Mouse (Mus musculus) kidney, adult 2 months (tissue): Measurements from ENCODE around the gene Pou6f1. TPM values are rescaled to one million over a fixed set of nuclear protein-coding genes. Genes with fewer than 3 reads are reported as not detected.

Source experiments
- DNase-seq: peaks from one replicate; pipeline ENCODE4 v3.0.0; 2021
- H3K27ac ChIP-seq: fragments of 200-500 bp; 2 replicates; pipeline ENCODE4 v1.5.1; 2012; ENCODE audit warnings: low read depth, low read length, control low read depth, inconsistent platforms; ENCODE audit not compliant: insufficient read depth
- H3K27me3 ChIP-seq: fragments of 200-500 bp; replicated peaks from 2 replicates; pipeline ENCODE4 v1.6.1; 2012; ENCODE audit warnings: mild to moderate bottlenecking, moderate library complexity, low read length, inconsistent platforms; ENCODE audit not compliant: control insufficient read depth, insufficient read depth
- H3K36me3 ChIP-seq: fragments of 200-500 bp; 2 replicates; pipeline ENCODE4 v1.6.1; 2012; ENCODE audit warnings: mild to moderate bottlenecking, moderate library complexity, low read length, inconsistent platforms; ENCODE audit not compliant: control insufficient read depth, insufficient read depth
- H3K4me1 ChIP-seq: fragments of 200-500 bp; 2 replicates; pipeline ENCODE4 v1.6.1; 2011; ENCODE audit warnings: low read length; ENCODE audit not compliant: control insufficient read depth, insufficient read depth
- H3K4me3 ChIP-seq: fragments of 200-500 bp; 2 replicates; pipeline ENCODE4 v1.5.1; 2011; ENCODE audit warnings: mild to moderate bottlenecking, low read depth, low read length, control low read depth; ENCODE audit not compliant: insufficient read depth
- CTCF ChIP-seq: fragments of 200-500 bp; conservative IDR thresholded peaks from 2 replicates; pipeline ENCODE4 v1.5.1; 2011; ENCODE audit warnings: low read depth, mild to moderate bottlenecking, control low read depth, low read length, moderate library complexity, mixed read lengths; ENCODE audit not compliant: insufficient read depth, insufficient read length
- POLR2A ChIP-seq: fragments of 200-500 bp; IDR thresholded peaks from one replicate; pipeline ENCODE4 v1.6.1; 2011; ENCODE audit warnings: low read depth, low read length, control low read depth
- WGBS: fragments of 180-500 bp; shearing (Covaris S2); methylation state at CpG from one replicate; pipeline ENCODE4 v1.1.7; 2018; 5-methylcytosine and 5-hydroxymethylcytosine counted together
- polyA plus RNA-seq: library from polyadenylated mRNA; depleted of rRNA; stranded (reverse); fragments of >200 nt; gene quantifications from 2 replicates; pipeline ENCODE4 v1.2.3, GENCODE M21; 2012

The Pou6f1 gene
- polyA plus RNA-seq, 1 experiment, result 28.5 TPM

DNA sequence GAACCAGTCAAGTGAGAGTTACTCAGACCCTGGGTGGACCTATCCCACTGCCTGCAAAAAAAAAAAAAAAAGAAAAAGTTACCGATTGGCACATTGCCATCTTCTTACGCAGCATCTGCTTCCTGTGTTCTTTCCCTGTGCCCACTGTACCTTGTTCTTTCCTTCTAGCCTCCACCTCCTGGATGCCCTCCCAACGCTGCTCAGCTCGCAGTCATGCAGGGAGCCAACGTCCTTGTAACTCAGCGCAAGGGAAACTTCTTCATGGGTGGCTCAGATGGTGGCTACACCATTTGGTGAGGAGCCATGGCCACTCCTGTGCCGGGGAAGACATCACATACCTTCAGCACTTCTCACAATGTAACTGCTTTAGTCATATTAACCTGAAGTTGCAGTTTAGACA, 19.4 kb upstream of the Pou6f1 start:
- WGBS, result 40% methylated on average over 7 of the region's 7 CpGs
- Histone ChIP-seq H3K36me3 (peaks cover 9% of the 10 kb centered on the region), H3K27ac (no peak overlapping the region), H3K4me1 (peaks cover 7% of the 10 kb centered on the region; the same call in 1 of the 2 replicates), H3K4me3 (no peak overlapping the region), H3K27me3 (no peaks in the 10 kb centered on the region)
- TF ChIP-seq POLR2A (no peak), CTCF (no peak)
- no peak for DNase-seq

- Histone ChIP-seq H3K36me3 (peaks cover 9% of the 10 kb centered on the region), H3K27ac (peak overlapping the region; percentile 87), H3K4me3 (peak overlapping the region; percentile 77), H3K4me1 (peaks cover 13% of the 10 kb centered on the region; the same call in 1 of the 2 replicates), H3K27me3 (no peaks in the 10 kb centered on the region)
- under 1% methylated on average over 19 of the region's 19 CpGs for WGBS
- TF ChIP-seq POLR2A, result no peak
- no peak for TF ChIP-seq CTCF
- DNase-seq, result no peak
These were observed 16.4 kb upstream of the Pou6f1 start for GRCm38 (mm10) chr15:100616221-100616620.

DNA sequence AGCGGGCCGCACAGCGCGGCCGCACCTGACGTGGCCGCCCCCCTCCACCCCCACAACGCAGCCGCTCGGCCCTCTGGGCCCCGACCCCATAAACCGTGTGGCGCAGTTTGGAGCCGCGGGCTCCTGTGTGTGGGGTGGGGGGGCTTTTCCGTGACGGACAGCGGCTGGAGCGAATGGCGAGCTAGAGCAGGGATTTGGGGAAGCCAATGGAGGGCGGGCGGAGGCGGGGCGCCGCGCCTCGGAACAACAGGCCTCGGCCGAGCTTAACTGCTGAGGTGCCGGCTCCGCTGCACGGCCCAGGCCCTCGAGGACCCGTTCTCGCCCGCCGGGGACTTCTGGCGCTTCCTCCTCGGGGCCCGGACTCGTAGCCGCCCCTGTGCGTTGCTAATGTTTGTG, 16.0 kb upstream of the Pou6f1 start:
- Histone ChIP-seq H3K4me1 (peaks cover 13% of the 10 kb centered on the region; the same call in 1 of the 2 replicates), H3K27ac (peak overlapping the region; percentile 87), H3K27me3 (no peaks in the 10 kb centered on the region), H3K4me3 (peak overlapping the region; percentile 77), H3K36me3 (peaks cover 9% of the 10 kb centered on the region)
- WGBS, result under 1% methylated on average over 41 of the region's 43 CpGs
- TF ChIP-seq POLR2A, result no peak
- no peak for TF ChIP-seq CTCF
- peak; percentile 94 for DNase-seq

DNA sequence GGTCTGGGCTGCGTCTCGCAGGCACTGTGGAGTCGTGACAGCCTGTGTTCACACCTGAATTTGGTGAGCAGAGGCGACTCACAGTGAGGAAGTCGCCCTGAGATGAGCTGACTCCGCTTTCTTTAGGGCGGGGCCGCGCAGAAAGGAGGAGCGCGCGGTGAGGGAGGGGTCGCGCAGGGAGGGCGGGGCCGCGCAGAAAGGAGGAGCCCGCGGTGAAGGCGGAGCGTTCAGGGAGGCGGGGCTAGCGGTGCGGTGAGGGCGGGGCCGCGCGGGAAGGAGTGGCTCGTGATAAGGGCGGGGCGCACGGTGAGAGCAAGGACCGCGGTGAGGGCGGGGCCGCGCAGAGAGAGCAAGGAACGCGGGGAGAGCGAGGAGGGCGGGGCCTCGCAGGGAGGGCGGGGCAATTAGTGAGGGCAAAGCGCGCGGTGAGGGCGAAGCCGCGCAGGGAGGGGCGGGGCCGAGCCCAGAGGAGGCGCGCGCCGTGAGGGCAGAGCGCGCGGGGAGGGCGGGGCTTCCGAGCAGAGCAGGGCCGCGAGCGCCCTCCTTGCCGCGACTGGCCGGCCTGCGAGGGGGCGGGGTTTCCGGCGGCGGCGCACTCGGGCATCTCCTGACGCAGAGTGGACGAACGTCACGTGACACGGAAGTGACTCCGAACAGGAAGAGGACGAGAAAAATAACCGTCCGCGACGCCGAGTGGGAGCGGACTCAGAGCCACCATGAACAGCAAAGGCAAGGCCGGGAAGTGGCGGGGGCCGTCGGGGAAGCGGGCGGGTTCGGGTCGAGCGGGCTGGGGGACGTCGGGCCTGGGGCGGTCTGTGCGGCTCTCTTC, 15.4 kb upstream of the Pou6f1 start, which contains the start of gene Dazap2:
Gene Dazap2, plus strand, starts transcription at position 354 of the 829 bp plus-strand sequence.
- 1% methylated on average over 91 of the region's 99 CpGs for WGBS
- peak within 1 kb of the TSS; percentile 77 for H3K4me3 ChIP-seq
- H3K36me3 ChIP-seq, result peaks cover 9% of the 10 kb centered on the region
- H3K27me3 ChIP-seq, result no peaks in the 10 kb centered on the region
- DNase-seq, result peak; percentile 99
- H3K4me1 ChIP-seq, result peaks cover 13% of the 10 kb centered on the region; the same call in 1 of the 2 replicates
- TF ChIP-seq CTCF (no peak), POLR2A (peak; percentile 91)
- H3K27ac ChIP-seq, result peak within 1 kb of the TSS; percentile 87

DNA sequence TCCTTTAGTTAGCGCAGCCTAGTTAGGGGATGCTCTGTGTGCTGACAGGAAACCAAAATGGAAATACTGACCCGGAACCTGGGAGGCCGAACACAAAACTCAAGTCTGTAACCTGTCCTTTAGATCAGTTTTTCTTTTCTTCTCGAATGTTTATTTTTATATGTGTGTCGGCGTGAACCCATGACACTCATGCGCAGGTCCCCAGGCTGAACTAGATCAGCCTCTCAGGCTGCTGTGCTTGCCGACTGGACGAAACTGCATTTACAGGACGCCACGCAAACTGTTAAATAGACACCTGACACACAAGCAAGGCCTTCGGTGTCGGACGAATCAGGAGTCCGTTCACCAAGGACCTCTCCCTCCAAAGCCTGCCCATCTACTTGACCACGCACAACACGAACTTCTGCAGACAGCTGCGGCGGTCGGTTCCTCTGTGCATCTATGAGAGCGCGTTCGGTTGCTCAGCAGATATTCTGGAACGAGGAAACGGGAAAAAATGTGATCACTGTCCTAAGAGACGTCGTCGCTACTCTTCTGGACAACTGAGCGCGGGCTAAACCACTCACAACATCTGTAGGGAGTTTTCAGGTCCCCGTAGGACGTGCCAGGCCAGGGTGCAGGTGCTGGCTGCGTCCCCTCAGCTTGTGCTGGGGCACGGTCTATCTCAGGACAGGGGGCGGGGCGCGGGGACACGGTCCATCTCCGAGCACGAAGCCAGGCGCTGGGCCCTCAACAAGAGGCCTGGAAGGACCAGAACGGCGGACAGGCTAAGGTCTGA, 14.6 kb upstream of the Pou6f1 start:
- no peak for DNase-seq
- WGBS, result 8% methylated on average over 43 of the region's 43 CpGs
- Histone ChIP-seq H3K4me3 (peak overlapping the region; percentile 67), H3K27ac (peak overlapping the region; percentile 85), H3K4me1 (peaks cover 13% of the 10 kb centered on the region; the same call in 1 of the 2 replicates), H3K27me3 (no peaks in the 10 kb centered on the region), H3K36me3 (peaks cover 8% of the 10 kb centered on the region)
- TF ChIP-seq POLR2A, result no peak
- TF ChIP-seq CTCF, result no peak

DNA sequence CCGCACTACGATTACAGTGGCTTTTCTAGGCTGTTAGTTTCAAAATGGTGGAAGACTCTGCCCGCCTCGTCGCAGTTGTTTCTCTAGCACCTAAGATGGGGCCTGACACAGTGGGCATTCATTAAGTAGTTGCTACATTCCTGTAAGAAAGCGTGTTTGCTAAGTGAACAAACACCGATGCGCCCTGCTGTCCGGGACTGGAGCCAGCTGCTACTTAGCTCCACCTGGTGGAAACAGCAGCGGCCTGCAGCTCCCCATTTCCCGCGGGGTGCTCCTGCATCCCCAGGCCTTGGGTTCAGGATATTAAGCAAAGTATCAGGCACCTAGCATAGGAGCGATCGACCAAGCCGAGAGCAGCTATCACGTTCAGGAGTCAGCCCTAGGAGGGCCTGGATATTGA, 13.8 kb upstream of the Pou6f1 start:
- peak; percentile 89 for TF ChIP-seq CTCF
- no peak for TF ChIP-seq POLR2A
- Histone ChIP-seq H3K4me1 (peaks cover 13% of the 10 kb centered on the region; the same call in 1 of the 2 replicates), H3K27me3 (no peaks in the 10 kb centered on the region), H3K36me3 (peaks cover 4% of the 10 kb centered on the region), H3K27ac (no peak overlapping the region), H3K4me3 (0 out of 2 replicates have a peak overlapping the region, but pooled peaks have one; percentile 11)
- peak; percentile 82 for DNase-seq
- WGBS, result 7% methylated on average over 16 of the region's 16 CpGs
